Mouse (Mus musculus) hindbrain, embryonic 10.5 days (tissue): ENCODE measurements around the gene Zdhhc9. TPM values are rescaled to one million over a fixed set of nuclear protein-coding genes. Genes with fewer than 3 reads are reported as not detected.

Source experiments
- DNase-seq: peaks from one replicate; pipeline ENCODE4 v3.0.0-alpha.2; 2017; ENCODE audit warnings: low spot score
- H3K27ac ChIP-seq: fragments of 300-500 bp; sonication (generic); 2 replicates; pipeline ENCODE4 v1.5.1; 2016; ENCODE audit warnings: mild to moderate bottlenecking, moderate library complexity
- H3K27me3 ChIP-seq: fragments of 300-500 bp; sonication (generic); 2 replicates; pipeline ENCODE4 v1.6.1; 2016; ENCODE audit warnings: mild to moderate bottlenecking; ENCODE audit not compliant: poor library complexity, insufficient read depth, severe bottlenecking
- H3K36me3 ChIP-seq: fragments of 300-500 bp; sonication (generic); 2 replicates; pipeline ENCODE4 v1.6.1; 2016; ENCODE audit warnings: mild to moderate bottlenecking, moderate library complexity
- H3K4me1 ChIP-seq: fragments of 300-500 bp; sonication (generic); replicated peaks from 2 replicates; pipeline ENCODE4 v1.6.1; 2016; ENCODE audit warnings: mild to moderate bottlenecking
- H3K4me3 ChIP-seq: fragments of 300-500 bp; sonication (generic); 2 replicates; pipeline ENCODE4 v1.5.1; 2016; ENCODE audit warnings: mild to moderate bottlenecking, moderate library complexity
- H3K9me3 ChIP-seq: fragments of 300-500 bp; sonication (generic); 2 replicates; pipeline ENCODE4 v1.6.1; 2016; ENCODE audit warnings: mild to moderate bottlenecking, moderate library complexity
- WGBS: fragments of 180-500 bp; shearing (Covaris S2); methylation state at CpG from one replicate; pipeline ENCODE4 v1.1.7; 2016; 5-methylcytosine and 5-hydroxymethylcytosine counted together
- polyA plus RNA-seq: library from polyadenylated mRNA; unstranded; fragments of >200 nt; fragmentation: Nextera tagmentation; extraction: Ambion mirVana; gene quantifications from 2 replicates; pipeline ENCODE4 v1.2.1, GENCODE M21; 2016

Zdhhc9 gene
- polyA plus RNA-seq, 1 experiment from 2014 or later, result 3.9 TPM

GRCm38 (mm10) chrX:48202995-48203394 lies 5.7 kb downstream of the Zdhhc9 start:
- Histone ChIP-seq H3K4me1 (peaks cover 5% of the 10 kb centered on the region), H3K27ac (no peak overlapping the region), H3K27me3 (peaks cover 3% of the 10 kb centered on the region; the same call in 1 of the 2 replicates), H3K36me3 (no peaks in the 10 kb centered on the region), H3K4me3 (no peak overlapping the region), H3K9me3 (no peaks in the 10 kb centered on the region)
- DNase-seq, result no peak
- 83% methylated on average over 4 of the region's 4 CpGs for WGBS

DNA sequence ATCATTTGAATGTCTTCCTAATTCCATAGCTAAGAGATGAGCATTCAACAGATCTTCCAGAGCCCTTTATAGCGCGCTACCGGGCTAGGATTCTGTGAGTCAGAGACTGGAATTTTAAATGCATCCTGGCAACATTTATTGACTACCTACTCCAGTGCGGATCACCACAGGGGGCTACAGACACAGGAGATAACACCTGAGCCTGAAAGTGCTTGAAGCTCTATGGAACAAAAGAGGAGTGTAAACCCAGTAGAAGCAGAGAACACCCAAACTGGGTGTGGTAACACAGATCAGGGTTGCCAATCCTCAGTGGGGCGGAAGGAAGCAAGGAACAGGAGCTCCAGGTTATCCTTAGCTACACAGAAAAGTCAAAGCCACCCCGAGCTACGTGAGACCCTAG lies 6.2 kb downstream of the Zdhhc9 start:
- Histone ChIP-seq H3K27me3 (no peaks in the 10 kb centered on the region), H3K27ac (no peak overlapping the region), H3K4me1 (peaks cover 2% of the 10 kb centered on the region), H3K9me3 (no peaks in the 10 kb centered on the region), H3K4me3 (no peak overlapping the region), H3K36me3 (no peaks in the 10 kb centered on the region)
- no peak for DNase-seq
- 88% methylated on average over 7 of the region's 7 CpGs for WGBS

GRCm38 (mm10) chrX:48201973-48202372 lies 6.7 kb downstream of the Zdhhc9 start:
- H3K27me3 ChIP-seq, result no peaks in the 10 kb centered on the region
- no peak overlapping the region for H3K4me3 ChIP-seq
- H3K36me3 ChIP-seq, result no peaks in the 10 kb centered on the region
- H3K4me1 ChIP-seq, result no peaks in the 10 kb centered on the region
- no peak overlapping the region for H3K27ac ChIP-seq
- WGBS, result 90% methylated on average over 7 of the region's 7 CpGs
- H3K9me3 ChIP-seq, result no peaks in the 10 kb centered on the region
- DNase-seq, result no peak

DNA sequence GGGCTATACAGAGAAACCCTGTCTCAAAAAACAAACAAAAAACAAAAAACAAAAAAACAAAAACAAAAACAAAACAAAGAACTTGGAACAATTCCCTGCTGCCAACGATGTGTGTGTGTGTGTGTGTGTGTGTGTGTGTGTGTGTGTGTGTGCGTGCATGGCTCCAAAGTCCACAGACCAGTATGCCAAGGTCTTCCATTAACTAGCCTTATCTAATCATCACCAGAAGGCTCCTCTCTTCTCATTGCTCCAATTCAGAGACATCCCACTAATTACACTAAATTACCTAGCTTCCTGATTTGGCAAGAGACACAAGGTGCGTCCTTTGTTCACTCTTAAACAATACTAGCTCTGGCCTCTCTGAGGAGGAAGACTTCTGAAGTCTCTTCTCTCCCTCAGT lies 8.0 kb downstream of the Zdhhc9 start:
- H3K4me3 ChIP-seq, result no peak overlapping the region
- no peaks in the 10 kb centered on the region for H3K36me3 ChIP-seq
- no peak overlapping the region for H3K27ac ChIP-seq
- no peaks in the 10 kb centered on the region for H3K27me3 ChIP-seq
- H3K4me1 ChIP-seq, result no peaks in the 10 kb centered on the region
- H3K9me3 ChIP-seq, result no peaks in the 10 kb centered on the region
- DNase-seq, result no peak
- WGBS, result 89% methylated on average over 3 of the region's 3 CpGs

DNA sequence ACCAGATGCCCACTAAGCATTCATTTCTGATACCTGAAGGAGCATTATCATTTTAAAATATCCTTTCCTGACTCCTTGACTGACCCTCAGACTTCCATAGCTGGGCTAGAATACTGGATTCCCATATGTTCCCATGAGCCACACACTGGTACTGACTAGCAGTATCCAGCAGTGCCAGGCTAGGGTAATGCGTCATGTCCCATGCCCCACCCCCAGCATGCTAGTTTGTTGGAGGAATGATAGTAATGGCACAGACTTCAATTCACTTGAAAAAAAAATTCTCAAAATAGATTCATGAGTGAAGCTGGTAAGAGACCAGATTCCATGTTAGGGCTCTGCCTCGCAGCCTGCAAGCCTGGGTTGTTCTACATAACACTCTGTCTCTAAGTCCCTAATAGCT lies 9.7 kb downstream of the Zdhhc9 start:
- WGBS, result 92% methylated on average over 2 of the region's 2 CpGs
- no peaks in the 10 kb centered on the region for H3K27me3 ChIP-seq
- H3K4me3 ChIP-seq, result no peak overlapping the region
- no peaks in the 10 kb centered on the region for H3K9me3 ChIP-seq
- H3K27ac ChIP-seq, result no peak overlapping the region
- no peak for DNase-seq
- H3K4me1 ChIP-seq, result no peaks in the 10 kb centered on the region
- H3K36me3 ChIP-seq, result no peaks in the 10 kb centered on the region

DNA sequence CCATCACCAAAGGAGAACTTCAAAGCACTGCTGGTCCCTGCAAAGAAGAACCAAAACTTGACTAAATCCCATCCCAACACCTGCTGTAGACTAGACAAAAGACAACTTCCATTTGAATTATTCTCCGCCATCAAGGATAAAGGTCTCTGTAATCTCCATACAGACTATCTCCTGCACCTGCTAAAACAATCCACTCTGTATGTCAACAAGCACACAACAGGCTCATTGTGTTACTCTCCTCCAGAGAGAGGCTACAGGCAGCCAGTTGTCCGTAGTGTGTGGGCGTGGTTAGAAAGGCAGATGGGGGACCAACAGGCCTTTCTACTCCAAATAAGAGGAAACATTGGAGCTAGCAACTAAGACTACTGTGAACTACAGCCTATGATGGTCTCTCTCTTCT lies 10.8 kb downstream of the Zdhhc9 start:
- 85% methylated on average over 3 of the region's 3 CpGs for WGBS
- H3K4me3 ChIP-seq, result no peak overlapping the region
- H3K27me3 ChIP-seq, result no peaks in the 10 kb centered on the region
- no peaks in the 10 kb centered on the region for H3K36me3 ChIP-seq
- H3K4me1 ChIP-seq, result 0 out of 2 replicates have a peak, but pooled peaks cover 6% of the 10 kb centered on the region
- H3K27ac ChIP-seq, result no peak overlapping the region
- no peaks in the 10 kb centered on the region for H3K9me3 ChIP-seq
- DNase-seq, result no peak

DNA sequence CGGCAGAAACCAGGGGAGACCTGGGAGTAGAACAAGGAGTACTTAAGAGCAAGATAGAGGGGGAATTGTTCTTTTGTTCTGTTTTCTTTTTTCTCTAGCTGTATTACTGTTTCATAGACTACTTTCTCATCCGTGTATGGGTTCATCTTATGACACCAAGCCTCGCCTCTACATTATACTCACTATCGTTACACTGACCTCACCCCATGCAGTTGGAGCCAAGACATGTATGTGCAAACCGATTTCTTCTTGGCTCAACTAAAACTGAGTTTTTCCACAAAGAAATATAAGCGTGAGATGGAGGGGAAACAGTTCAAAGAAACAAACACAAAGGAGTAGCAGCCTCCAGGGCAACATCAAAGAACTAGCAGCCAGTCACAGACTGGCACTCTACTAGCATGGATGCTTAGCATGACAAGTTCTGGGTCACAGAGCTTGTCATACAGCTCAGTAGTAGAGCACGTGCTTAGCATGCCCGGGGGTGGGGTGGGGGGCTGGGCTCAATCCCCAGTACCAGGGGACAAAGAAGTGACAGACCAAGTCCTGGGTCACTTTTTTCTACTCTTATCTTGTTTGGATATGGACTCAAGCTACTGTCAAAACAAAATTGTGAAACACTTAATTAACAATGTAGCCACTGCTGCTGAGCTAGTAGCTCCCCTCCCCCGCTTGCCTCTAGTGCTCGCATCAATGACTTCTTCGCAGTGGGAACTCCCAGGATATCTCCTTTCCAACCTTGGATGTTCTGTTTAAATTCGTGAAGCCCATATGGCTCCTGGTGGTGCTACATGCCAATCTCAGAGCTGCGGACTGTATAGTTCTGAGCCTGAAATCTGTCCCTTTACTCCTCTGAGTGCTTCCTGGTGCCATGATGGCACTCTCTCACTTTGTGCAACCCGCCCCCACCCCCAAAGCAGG lies 15.2 kb downstream of the Zdhhc9 start:
- H3K36me3 ChIP-seq, result peaks cover 13% of the 10 kb centered on the region
- DNase-seq, result peak; percentile 3
- H3K27me3 ChIP-seq, result no peaks in the 10 kb centered on the region
- H3K27ac ChIP-seq, result no peak overlapping the region
- H3K4me3 ChIP-seq, result no peak overlapping the region
- no peaks in the 10 kb centered on the region for H3K9me3 ChIP-seq
- WGBS, result 62% methylated on average over 14 of the region's 14 CpGs
- 0 out of 2 replicates have a peak, but pooled peaks cover 6% of the 10 kb centered on the region for H3K4me1 ChIP-seq

DNA sequence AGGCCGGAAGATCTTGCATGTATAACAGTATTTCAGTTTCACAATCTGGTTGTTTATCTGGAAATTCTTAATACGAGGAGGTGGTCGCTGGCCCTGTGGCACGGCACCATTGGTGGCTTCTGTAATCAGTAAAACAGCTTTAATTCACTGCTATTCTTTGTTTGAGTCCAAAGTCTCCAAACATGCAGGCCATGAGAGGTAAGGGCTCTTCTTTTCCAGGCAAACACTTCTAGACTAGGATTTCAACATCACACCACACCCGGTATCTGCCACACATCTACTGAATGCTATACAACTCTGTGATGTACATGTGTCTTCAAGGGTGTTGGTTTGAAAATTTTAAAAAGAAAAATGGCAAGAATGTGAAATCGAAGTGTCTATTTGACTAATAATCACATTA lies 17.4 kb downstream of the Zdhhc9 start:
- Histone ChIP-seq H3K27me3 (no peaks in the 10 kb centered on the region), H3K27ac (no peak overlapping the region), H3K4me1 (0 out of 2 replicates have a peak, but pooled peaks cover 6% of the 10 kb centered on the region), H3K9me3 (no peaks in the 10 kb centered on the region), H3K4me3 (no peak overlapping the region), H3K36me3 (peaks cover 13% of the 10 kb centered on the region)
- DNase-seq, result no peak
- WGBS, result 93% methylated on average over 6 of the region's 6 CpGs

DNA sequence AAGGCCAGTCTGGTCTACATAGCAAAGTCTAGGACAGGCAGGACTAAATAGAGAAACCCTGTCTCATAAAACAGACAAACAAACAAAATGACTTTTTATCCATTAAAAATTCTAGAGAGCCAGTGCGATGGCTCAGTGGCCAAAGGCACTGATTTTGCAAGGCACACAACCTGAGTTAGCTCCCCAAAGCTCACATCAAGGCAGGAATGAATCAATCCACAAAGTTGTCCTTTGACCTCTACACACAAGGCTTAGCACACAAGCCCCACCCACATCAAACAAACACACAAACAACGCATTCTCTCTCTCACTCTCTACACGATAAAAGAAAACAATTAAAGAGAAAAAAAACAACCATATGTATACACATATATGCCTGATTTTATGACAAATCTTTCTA lies 24.0 kb downstream of the Zdhhc9 start:
- Histone ChIP-seq H3K9me3 (no peaks in the 10 kb centered on the region), H3K27ac (no peak overlapping the region), H3K4me3 (no peak overlapping the region), H3K27me3 (no peaks in the 10 kb centered on the region), H3K4me1 (no peaks in the 10 kb centered on the region), H3K36me3 (peaks cover 9% of the 10 kb centered on the region)
- 81% methylated on average over 3 of the region's 3 CpGs for WGBS
- no peak for DNase-seq

DNA sequence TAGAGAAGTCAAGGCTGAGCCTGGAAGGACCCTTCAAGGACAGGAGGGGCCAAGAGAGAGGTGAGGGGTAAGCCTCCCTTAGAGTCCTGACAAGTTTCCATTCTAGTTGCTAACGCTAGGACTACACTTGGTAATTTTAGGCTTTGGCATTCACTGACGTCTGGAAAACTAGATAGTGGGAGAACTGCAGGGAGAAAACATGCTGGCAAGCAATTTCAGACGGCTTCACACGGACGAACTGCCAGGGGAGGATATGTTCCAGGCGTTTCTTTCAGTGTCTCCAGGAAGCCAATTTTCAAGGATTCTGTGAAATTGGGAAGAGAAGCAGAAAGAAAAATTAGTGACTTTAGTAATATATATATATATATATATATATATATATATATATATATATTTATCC lies 26.8 kb downstream of the Zdhhc9 start:
- Histone ChIP-seq H3K4me3 (no peak overlapping the region), H3K36me3 (peaks cover 15% of the 10 kb centered on the region), H3K27me3 (no peaks in the 10 kb centered on the region), H3K9me3 (no peaks in the 10 kb centered on the region), H3K4me1 (no peaks in the 10 kb centered on the region), H3K27ac (no peak overlapping the region)
- DNase-seq, result no peak
- 88% methylated on average over 6 of the region's 6 CpGs for WGBS

DNA sequence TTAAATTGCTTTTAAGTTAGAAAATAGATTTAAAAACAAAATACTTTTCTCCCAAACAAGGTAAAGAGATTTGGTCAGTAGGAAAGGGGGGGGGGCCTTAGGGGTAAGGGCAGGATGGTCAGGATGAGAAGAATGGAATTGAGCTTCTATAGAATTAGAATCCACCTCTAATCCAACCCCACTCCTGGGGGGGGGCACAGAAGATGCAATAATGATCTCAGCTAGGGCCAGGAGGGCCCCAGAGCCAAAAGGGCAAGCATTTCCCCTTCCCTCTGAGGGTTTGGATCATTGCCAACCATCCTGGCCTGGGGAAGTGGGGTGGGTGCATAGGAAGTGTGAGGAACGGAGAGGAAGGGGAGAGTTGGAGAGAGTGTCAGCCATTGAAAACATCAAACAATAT lies 38.3 kb downstream of the Zdhhc9 start:
- H3K4me3 ChIP-seq, result no peak overlapping the region
- no peak for DNase-seq
- 50% methylated on average over 1 of the region's 1 CpGs for WGBS
- H3K9me3 ChIP-seq, result no peaks in the 10 kb centered on the region
- peaks cover 19% of the 10 kb centered on the region for H3K36me3 ChIP-seq
- peaks cover 3% of the 10 kb centered on the region; the same call in 1 of the 2 replicates for H3K4me1 ChIP-seq
- H3K27me3 ChIP-seq, result no peaks in the 10 kb centered on the region
- H3K27ac ChIP-seq, result no peak overlapping the region

DNA sequence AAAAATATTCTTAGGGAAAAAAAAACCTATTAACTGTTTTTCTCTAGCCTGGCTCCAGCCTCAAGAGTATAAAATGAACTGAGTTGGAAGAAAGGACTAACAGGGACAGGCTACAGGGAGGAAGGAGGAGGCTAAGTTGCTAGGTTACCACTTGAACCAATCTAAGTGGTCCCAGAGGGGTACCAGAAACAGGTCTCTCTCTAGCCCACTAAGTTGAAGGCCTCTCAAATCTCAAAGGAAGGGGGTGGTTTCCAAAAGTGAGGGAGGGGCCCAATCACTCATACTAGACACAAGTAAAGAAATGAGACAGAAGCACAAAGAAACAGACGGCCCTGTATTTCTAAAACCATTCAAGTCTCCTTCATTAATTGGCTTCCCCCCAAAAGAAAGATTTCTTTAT lies 38.8 kb downstream of the Zdhhc9 start:
- H3K4me1 ChIP-seq, result peaks cover 3% of the 10 kb centered on the region; the same call in 1 of the 2 replicates
- no peak overlapping the region for H3K4me3 ChIP-seq
- H3K27me3 ChIP-seq, result no peaks in the 10 kb centered on the region
- no peaks in the 10 kb centered on the region for H3K9me3 ChIP-seq
- H3K36me3 ChIP-seq, result peaks cover 15% of the 10 kb centered on the region; the same call in 1 of the 2 replicates
- H3K27ac ChIP-seq, result no peak overlapping the region
- peak; percentile 6 for DNase-seq
- WGBS, result 43% methylated on average over 1 of the region's 1 CpGs

DNA sequence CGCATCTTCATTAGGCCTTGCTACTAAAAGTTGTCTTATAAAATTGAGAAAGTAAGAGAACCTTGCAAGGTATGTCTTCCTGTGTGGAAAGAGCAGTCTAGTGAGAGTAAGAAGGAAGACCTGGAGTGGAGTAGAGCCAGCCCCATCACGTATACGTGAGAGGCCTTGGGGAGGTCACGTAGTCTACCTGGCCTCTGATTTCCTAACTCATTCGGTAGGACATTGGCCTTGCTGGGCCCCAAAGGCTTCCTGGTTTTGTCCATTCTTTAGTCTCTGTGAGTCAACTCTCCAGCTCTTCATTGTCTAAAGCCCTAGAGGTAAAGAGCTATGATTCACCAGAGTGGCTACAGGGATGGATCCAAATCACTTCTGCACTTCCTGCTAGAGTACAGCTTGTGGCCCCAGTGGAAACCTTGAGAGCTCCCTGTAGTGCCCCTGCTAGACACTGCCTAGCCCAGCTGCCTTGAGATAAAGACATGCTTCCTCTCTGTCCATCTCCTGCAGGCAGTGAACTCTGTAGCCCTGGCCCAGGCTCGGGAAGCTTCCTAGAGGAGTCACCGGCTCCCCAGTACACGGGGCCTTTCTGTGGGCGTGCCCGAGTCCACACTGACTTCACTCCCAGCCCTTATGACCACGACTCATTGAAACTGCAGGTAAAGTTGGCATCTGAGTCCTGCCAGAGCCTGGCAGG lies 50.3 kb downstream of the Zdhhc9 start:
- Histone ChIP-seq H3K9me3 (no peaks in the 10 kb centered on the region), H3K4me1 (no peaks in the 10 kb centered on the region), H3K36me3 (no peaks in the 10 kb centered on the region), H3K27ac (no peak overlapping the region), H3K27me3 (no peaks in the 10 kb centered on the region), H3K4me3 (no peak overlapping the region)
- DNase-seq, result no peak
- 90% methylated on average over 11 of the region's 11 CpGs for WGBS
